Mouse (Mus musculus) adrenal gland, adult (tissue): ENCODE data around the gene Lrmda.

Source experiments
- DNase-seq, 2 experiments: peaks; one replicate each; pipeline ENCODE4 v3.0.0; 2022 to 2023; ENCODE audit warnings: low spot score in 1 of 2; ENCODE audit not compliant: inconsistent age in 2 of 2

Gene Lrmda

GRCm38 (mm10) chr14:21991856-21992255 lies 27.7 kb upstream of the Lrmda start:
- DNase-seq = peak; percentile 28 to 71

GRCm38 (mm10) chr14:21992321-21992885 lies 27.1 kb upstream of the Lrmda start:
- peak; percentile 33 to 81 for DNase-seq

DNA sequence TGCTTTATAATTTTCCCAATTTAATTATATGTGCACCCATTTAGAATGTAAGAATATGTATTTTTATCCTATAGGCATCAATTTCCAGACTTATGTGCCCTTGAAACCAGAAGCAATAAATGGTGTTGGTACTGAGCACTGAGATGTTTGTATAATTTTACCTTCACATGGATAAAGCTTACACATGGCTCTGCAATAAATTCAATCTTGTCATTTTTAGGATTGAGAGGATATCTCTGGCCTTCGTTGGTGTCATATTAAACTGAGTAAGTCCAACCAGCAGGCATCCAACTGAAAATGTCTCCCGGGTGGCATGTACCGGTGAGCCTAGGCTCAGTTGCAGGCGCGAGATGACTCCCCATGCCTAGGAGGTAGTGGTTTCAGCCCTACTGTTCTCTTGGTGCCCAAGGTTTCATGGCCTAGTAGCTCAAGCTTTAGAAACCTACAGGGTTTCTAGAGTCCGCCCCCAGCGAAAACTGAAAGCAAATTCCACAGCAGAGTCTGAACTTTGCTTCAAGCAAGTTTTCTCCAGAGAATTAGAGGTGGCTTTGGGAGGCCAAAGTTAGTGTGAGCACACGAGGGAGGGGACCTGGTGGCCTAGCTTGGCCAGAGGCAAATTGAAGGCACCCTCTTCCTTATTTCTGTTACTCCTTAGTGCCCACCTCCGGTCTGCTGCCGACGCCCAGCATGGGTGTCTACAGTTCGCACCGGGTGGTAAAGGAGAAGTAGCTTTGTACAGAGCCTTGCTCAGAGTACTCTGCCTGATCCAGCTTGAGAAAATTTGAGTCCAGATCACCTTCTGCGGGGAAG lies 26.1 kb upstream of the Lrmda start:
- peak; percentile 56 to 91 for DNase-seq

DNA sequence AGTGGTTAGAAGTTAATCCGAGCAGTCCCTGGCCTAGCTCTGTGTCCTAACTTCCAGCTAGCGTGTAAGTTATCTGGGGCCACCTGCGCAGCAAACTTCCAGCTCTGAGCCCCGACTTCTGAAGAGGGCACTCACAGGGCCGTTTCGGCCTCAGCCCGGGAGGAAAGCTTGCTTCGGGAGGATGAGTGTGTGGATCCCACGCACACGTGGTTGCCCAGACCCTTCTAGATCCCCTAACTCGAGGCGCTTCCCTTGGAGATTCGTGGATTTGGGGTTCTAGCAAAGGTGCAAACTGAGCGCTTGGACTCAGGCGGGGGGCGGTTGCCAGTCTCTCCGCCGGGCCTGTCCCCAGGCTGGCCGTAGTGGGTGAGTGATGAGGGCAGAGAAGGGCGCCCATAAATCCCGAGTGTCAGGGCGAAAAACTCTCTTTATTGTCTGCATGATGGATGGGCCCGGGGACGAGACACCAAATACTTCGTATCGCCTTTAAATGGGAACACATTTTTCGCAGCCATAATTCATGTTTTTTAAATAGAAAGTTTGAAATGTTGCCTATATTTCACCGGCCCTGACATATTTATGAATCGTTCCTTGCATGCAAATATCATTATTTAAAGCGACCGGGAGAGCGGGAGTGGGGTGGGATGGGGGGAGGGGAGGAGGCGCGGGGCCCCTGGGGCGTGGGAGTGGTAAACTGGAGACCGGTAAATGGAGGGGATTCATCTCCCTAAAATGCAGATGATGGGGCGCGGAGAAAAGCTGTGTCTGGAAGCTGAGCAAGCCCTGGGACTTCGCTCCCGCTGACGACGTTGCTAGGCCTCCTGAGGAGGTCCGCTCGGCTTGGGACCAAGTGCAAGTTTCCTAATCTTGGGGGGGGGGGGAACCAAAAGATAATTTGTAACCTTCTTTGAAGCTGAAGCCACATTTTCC lies 25.2 kb upstream of the Lrmda start:
- DNase-seq = peak; percentile 72 to 90

DNA sequence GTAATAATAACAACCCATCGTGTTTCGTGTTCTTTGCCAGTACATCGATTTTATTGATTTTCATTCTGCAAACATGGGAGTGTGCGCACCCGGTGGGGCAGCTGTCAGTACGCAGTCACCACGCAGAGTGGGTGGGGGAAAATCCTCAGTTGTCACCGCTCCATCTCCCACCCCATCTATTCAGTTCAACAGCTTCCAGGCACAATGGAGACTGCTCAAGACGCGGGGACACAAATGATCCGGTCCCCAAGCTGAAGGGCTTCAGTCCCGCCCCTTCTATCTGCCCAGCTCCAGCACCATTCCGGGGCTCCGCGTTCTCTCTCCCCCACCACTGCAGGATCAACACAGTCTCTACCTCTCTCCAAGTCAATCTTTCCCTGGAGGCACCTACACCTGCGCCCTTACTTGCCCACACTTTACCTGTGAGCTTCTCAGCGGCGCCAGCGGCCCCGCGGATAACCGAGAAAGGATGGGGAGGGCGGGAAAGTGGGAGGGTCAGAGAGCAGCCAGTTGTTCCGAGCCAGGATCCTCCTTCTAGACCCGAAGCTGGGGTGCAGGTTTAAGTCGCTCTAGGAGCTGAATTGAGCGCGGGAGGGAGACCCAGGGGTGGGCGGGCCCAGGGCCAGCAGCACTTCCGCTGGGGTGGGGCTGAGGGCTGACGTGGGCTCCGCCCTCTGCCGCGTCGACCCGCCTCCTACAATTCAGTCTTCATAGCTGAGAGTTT lies 24.3 kb upstream of the Lrmda start:
- DNase-seq = peak; percentile 80 to 94

DNA sequence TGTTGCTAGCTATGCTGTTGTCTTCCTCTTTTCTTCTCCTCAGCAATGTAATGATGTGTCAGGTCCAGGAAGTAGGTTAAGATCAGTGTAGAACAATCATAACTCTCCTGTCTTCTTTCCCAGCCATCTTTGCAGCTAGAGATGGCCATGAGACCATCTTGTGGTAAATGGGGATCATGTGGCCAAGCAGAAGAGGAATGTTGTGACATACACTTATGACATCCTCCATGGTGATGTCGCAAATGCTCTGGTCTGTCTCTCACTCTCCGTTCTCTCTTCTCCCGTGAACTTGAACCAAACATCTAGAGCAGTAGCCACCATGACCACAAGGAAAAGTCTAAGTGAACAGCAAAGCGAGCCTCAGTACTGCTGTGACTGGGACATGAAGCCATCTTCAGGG lies 19.9 kb upstream of the Lrmda start:
- DNase-seq = peak in 1 of 2 experiments; percentile 20

- DNase-seq = no peak
Measured at GRCm38 (mm10) chr14:22003231-22003630, 16.3 kb upstream of the Lrmda start.

DNA sequence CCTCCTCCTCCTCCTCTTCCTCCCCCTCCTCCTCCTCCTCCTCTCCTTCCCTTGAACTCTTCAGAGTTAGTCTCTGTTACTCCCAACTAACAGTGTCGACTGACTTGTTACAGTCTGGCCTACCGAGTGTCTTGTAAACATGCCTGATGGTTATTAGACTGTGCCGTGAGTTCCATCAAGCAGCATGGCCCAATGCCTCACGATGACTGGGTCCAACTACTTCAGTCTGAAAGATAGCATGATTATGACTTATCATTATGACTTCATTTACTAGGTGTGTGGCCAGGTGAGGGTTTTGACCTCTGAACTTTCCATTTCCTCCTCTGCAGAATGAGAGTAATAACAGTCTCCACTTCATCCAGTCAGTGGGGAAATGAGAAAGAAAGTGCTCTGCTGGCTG lies 15.9 kb upstream of the Lrmda start:
- DNase-seq = no peak

- DNase-seq = no peak
Measured at GRCm38 (mm10) chr14:22004943-22005342, 14.6 kb upstream of the Lrmda start.

DNA sequence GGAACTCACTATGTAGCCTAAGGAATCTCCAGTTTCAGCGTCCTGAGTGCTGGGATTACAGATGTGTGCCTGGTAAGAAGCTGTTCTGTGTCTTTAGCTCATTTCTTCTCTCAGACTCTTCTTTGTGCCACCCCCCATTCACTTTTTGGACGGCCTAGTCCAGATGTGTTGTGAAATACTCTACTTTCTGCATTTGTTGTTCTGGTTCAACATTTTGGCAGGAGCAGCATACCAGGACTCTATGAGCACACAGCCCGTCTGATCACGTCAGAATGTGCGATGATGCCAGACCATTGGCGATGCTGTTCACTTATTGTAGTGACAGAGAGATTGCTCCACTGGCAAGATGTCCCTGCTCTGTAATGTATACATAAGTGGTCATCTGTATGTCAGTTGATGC lies 12.5 kb upstream of the Lrmda start:
- no peak for DNase-seq

GRCm38 (mm10) chr14:22014315-22014714 lies 5.2 kb upstream of the Lrmda start:
- DNase-seq = no peak

GRCm38 (mm10) chr14:22014781-22015180 lies 4.7 kb upstream of the Lrmda start:
- peak; percentile 44 to 69 for DNase-seq

- no peak for DNase-seq
Measured at GRCm38 (mm10) chr14:22017011-22017410, 2.5 kb upstream of the Lrmda start.

- peak in 1 of 2 experiments; percentile 41 for DNase-seq
Measured at GRCm38 (mm10) chr14:22019949-22020845, 685 bp downstream of the Lrmda start.

GRCm38 (mm10) chr14:22020885-22021284 lies 1.4 kb downstream of the Lrmda start:
- DNase-seq = peak; percentile 42 to 82

- DNase-seq = no peak
Measured at GRCm38 (mm10) chr14:22023533-22023932, 4.0 kb downstream of the Lrmda start.

GRCm38 (mm10) chr14:22035900-22036299 lies 16.4 kb downstream of the Lrmda start:
- peak; percentile 40 to 88 for DNase-seq

- no peak for DNase-seq
Measured at GRCm38 (mm10) chr14:22036338-22036737, 16.8 kb downstream of the Lrmda start.

DNA sequence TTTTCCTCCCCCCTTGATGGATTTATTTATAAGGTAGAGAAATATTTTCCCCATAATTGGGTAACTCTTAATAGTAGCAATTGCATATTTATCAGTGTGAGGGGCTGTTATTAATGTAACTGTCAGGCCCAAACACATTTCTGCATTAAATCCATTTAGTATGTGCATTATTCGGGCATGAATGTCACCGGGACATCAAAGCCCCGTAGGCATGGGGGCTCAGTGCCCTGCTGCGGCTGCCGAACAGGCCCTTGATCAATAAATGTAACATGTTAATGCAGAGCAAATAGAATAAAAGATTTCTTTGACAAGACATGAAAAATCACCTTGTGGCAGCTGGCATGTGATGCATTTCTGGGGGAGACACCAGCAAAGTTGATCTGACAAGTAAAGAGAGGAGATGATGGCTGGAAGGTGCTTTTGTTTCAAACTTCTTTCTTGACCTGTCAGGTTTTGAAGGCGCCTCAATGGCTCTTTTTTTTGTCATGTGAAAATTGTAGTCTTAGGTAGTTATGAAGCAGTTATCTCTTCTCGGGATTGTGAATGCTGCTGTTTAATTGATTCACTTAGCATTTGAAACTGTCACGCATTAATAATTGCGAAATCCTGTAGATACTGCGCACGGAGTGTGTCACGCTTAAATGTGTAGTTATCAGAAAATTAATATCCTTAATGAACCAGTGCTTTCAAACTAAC lies 17.4 kb downstream of the Lrmda start:
- no peak for DNase-seq
